Mouse (Mus musculus) granulocyte monocyte progenitor cell, adult 5-6 weeks (primary cell): ENCODE results near the gene Lpcat2b. TPM values are rescaled to one million over a fixed set of nuclear protein-coding genes. Genes with fewer than 3 reads are reported as not detected.

Source experiments
- ATAC-seq: replicated peaks from 2 replicates; pipeline ENCODE4 v1.8.0; 2016; ENCODE audit warnings: mild to moderate bottlenecking, moderate TSS enrichment, inconsistent platforms; ENCODE audit not compliant: poor library complexity, severe bottlenecking
- total RNA-seq, 2 experiments: library from RNA; stranded (forward) in 1 of 2; stranded (reverse) in 1 of 2; fragments of 200-712, 200-1000 nt in 1 of 2; fragments of >200 nt in 1 of 2; fragmentation: Nextera tagmentation in 1 of 2; gene quantifications; 2 replicates each; pipeline ENCODE4 v1.2.3; 2014 to 2017

Gene Lpcat2b
- total RNA-seq, 2 experiments from 2014 or later, result not detected

DNA sequence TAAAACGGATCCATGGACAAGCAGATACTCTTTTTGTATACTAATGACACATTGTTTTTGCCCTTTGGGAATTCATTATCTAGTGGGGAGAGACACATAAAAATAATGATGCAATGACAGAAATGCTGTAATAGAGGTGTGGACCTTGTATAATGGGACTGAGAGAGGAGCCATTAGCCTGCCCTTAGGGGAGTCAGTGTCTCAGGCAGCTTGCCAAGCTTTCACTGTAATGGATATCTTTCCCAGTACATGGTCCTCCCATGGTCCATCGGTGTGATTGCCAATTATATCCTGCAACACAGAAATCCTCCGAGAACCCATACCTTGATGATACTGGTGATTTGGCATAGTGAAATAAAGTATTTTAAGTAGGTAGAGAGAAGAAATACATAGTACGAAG, 12.9 kb downstream of the Lpcat2b start:
- no peak for ATAC-seq

DNA sequence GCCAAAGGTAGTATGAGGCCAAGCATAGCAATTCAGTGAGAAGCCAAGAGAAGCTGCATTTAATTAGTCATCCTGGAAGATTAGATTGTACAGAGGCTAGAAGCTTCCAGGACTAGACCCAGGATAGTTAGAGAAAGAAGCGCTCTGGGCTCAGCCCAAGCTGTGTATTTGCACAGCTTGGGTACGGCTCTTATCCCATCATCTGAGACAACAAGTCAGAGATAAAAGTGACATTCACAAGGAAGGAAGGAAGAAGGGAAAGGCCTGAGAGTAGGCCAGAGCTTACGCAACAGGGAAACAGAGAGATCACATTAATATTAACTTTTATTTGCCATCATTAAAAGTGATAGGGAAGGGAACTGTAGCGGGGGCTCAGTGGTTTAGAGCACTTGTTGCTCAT, 16.6 kb downstream of the Lpcat2b start:
- no peak for ATAC-seq

DNA sequence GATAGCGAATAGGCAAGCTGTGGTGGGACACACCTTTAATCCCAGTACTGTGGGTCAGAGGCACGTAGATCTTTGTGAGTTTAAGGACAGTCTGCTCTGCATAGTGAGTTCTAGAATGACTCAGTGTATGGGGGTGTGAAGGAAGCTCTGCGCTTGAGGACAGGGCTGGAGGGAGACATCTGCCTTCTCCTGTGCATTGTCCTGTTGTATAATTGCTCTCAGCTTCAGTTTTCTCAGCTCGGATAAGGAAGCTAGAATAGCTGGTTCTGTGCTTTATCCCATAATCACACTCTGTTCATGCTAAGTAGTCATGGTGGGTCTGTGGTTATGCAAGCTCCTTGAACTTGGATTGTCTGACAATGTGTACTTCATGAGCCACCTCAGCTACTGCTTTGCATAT, 17.4 kb downstream of the Lpcat2b start:
- no peak for ATAC-seq

DNA sequence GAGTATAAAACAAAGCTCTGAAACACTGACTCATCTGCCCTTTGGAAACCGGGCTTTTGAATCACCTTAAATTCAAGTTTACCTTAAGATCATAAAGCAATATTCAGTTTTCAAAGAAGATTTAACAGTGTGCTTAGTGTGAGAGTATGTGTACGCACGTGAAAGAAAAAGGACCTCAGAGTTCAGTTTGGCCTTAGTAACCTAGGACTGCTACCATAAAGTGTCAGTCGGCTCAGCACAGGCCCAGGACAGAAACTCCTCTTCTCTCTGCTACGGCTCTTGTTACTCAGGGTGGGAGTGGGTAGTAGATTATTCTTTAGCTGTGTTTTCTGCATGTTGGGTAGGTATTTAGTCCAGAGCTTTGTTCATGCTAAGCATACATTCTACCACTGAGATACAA, 18.3 kb downstream of the Lpcat2b start:
- ATAC-seq, result no peak

DNA sequence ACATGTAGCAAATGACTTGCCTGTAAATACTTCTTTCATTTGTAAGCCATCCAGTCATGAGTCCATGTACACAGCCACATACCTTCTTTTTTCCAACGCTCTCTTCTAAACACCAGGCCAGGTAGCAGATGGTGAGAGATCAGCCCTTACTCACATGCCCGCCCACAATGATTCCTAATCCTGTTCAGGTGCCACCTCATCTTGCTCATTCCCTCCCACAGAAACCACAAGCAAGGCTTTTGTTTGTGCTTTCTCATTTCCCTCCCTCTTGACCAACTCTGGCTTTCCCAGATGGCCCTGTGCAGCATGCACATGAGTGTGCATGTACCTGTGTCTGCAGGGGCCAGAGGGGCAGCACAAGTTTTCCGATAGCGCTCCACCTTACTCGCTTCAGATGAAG, 18.9 kb downstream of the Lpcat2b start:
- no peak for ATAC-seq

DNA sequence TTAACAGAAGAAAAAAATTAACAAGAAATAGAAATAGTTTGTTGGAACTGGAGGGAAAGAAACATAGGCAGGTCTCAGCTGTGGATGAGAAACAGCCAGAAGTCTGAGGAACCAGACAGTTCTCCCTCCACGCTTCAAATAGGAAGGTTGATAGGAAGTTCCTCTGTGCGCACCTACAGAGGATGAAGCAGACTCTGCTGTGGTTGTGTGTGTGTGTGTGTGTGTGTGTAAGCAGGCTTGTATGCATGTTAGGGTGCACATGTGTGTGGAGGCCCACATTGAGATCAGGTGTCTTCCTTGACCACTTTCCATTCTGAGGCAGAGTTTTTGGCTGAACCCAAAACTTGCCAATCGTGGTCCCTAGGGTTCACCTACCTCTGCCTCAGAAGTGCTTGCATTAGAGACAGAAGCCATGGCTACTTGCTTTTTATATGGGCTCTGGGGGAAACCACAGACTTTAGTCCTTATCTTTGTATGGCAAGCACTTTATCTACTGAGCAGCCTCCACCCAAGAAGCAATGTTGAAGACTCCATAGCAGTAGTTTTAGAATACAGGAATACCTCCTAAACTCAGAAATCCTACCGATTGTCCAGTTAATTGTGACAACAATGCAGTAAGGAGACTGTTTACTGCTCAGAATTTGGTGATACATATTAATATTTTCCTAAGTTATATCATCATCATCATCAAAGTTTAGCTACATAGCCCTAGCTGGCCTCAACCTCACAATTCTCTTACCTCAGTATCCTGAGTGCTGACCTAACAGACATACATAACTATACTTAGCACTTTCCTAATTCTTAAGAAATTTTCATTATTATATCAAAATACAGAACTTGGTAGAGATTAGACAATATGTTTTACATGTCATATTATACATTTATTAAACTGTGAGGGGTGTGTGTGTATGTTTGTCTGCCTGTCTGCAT, 31.1 kb downstream of the Lpcat2b start:
- ATAC-seq, result no peak

DNA sequence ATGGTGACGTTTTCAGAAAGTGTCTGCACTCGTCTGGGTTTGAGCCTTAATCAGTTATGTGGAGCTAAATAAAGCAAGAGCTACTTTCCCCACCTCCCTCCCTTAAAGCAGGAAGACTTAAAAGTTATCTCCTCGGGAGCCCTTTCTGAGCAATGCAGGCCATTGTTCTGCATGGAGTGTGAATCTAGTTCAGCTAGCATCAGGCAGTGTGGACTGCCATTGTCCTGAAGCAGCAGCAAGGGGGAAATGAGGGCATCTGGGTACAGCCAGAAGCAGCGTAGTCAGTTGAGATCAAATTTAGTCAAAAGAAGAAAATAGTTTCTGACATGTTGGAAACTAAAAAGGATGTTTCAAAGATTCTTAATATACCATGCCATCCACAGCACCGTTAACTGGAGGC, 35.2 kb downstream of the Lpcat2b start:
- no peak for ATAC-seq

DNA sequence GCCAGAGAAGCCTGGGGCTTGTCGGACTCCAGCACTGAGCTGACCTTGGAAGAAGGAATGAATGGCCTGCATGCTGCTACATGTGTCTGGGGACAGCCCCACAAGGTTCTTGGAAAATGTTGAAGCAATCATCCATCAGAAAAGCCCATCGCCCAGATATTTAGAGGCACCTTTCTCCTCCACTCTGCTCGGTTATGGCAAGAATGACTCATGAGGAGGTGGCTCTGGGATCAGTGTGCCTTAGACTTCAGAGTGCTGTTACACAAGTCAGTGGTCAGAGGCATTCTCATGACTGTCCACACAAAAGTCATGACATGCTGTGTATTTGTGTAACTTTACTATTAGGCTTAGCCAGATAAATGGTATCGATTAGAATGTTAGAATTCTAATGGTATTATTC, 35.7 kb downstream of the Lpcat2b start:
- ATAC-seq, result no peak

DNA sequence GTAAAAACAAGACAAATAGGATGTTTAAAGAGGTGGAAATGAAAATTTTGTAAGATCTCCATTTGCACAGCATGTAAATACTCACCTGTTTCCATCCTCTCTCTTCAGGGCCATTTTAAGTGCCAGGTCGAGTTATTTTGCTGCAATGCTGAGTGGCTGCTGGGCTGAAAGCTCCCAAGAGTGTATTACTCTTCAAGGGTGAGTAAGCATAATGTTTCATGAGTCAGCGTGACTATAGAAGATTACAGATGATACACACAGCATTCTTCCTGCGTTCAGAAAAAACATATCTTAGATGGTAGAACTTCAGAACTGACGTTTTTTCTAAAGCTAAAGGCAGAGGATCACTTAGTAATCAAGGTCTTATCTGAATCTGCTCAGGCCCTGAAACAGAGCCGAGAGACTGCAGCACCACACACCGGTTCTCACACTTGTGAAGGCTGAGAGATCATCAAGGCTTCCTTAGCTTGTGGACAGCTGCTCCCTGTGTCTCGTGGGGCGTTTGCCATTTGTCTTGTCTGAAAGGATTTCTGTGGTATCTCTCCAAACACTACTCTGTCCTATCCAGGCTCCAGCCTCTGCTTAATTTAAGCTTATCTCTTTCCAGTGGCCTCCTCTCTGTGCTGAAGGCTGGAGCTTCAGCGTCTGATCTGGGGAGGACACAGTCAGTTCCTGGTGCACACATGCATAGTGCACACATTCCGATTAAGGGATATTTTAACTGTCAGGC, 39.4 kb downstream of the Lpcat2b start:
- ATAC-seq, result no peak

DNA sequence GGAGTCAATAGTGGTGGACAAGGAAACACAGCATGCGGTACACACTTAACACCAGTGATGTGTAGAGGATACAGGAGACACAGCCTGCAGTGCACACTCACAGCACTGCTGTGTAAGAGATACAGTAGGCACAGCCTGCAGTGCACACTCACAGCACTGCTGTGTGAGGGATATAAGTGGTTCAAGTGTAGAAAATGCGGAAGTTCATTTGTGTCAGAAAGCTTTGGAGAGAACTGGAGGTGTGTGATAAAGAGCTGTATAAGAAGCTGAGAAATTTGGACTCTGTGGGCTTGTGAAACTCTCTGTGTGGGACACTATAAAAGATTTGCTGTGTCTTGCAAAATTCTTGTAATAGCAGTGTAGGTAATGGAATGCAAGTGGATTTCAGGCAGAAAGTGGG, 48.8 kb downstream of the Lpcat2b start:
- peak; percentile 76 for ATAC-seq

Other genes with a start within 250 kb of the Lpcat2b start
- 0.30 and 2.4 TPM in 2 replicates for gene Tgfbr3, start 141.9 kb upstream of the Lpcat2b start, total RNA-seq (2014; fragmentation: Nextera tagmentation)
- gene Tgfbr3, start 141.9 kb upstream of the Lpcat2b start, total RNA-seq (2017), result 1.6 and 2.4 TPM in 2 replicates
- 0.96 TPM in 1 of 2 replicates, not detected in the other for gene Brdt, start 100.4 kb upstream of the Lpcat2b start, total RNA-seq (2014; fragmentation: Nextera tagmentation)
- 0.31 and 0.52 TPM in 2 replicates for gene Brdt, start 100.4 kb upstream of the Lpcat2b start, total RNA-seq (2017)
- not detected in 2 replicates for gene Ephx4, start 28.8 kb upstream of the Lpcat2b start, total RNA-seq (2014; fragmentation: Nextera tagmentation)
- not detected in 2 replicates for gene Ephx4, start 28.8 kb upstream of the Lpcat2b start, total RNA-seq (2017)
- 7.4 and 9.3 TPM in 2 replicates for gene Btbd8, start 6.4 kb downstream of the Lpcat2b start, total RNA-seq (2014; fragmentation: Nextera tagmentation)
- gene Btbd8, start 6.4 kb downstream of the Lpcat2b start, total RNA-seq (2017), result 12.6 and 14.4 TPM in 2 replicates
- gene Gm42669, start 76.1 kb downstream of the Lpcat2b start, total RNA-seq (2014; fragmentation: Nextera tagmentation), result 0.24 TPM in 1 of 2 replicates, not detected in the other
- gene Gm42669, start 76.1 kb downstream of the Lpcat2b start, total RNA-seq (2017), result 0.21 TPM in 1 of 2 replicates, not detected in the other
- gene 1700028K03Rik, start 103.2 kb downstream of the Lpcat2b start, total RNA-seq (2014; fragmentation: Nextera tagmentation), result not detected in 2 replicates
- not detected in 2 replicates for gene 1700028K03Rik, start 103.2 kb downstream of the Lpcat2b start, total RNA-seq (2017)
- gene Rpap2, start 165.8 kb downstream of the Lpcat2b start, total RNA-seq (2014; fragmentation: Nextera tagmentation), result 10.9 and 19.5 TPM in 2 replicates
- 24.4 and 26.8 TPM in 2 replicates for gene Rpap2, start 165.8 kb downstream of the Lpcat2b start, total RNA-seq (2017)
- 12.3 and 18.0 TPM in 2 replicates for gene Glmn, start 166.3 kb downstream of the Lpcat2b start, total RNA-seq (2014; fragmentation: Nextera tagmentation)
- gene Glmn, start 166.3 kb downstream of the Lpcat2b start, total RNA-seq (2017), result 9.8 and 16.9 TPM in 2 replicates